Mouse (Mus musculus): ENCODE measurements at regions not wholly inside any gene's neighbourhood (a gene's known extent, or its start where the extent isn't known, plus 50 kb on each side); places are given as distances from the start of the nearest gene placed in this dataset.

DNA sequence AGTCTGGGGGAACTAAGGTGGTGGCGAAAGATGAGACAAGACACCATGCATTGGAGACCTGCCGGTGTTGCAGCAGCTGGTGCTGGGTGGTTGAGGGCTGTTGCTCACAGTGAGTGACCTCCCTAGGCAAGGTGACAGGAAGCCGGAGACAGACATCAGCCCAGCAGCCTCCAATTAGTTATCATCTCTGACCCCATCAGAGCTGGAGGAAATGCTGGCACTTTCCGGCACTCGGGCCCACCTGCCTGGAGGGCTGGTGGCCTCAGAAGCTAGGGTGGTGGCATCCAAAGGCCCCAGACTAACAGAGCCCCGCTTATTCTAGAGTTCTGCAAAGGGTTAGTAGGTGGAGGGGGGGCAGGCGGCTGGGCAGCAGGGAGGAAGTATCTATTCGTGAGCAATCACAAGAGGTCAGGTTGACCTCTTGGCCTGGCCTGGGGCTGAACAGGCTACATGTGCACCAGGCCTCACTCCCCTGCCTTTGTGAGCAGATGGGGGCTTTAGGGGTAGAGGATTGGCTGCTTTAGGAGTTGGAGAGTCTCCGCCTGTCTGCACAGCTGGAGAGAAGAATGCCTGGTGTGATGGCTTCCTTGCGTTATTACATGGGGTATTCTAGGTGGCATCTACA is 427.0 kb downstream of the Med13l start:
- TF ChIP-seq CTCF (IDR thresholded peaks at IDR 0.05; ENCODE audit: low read depth) (no peak), EP300 (IDR thresholded peaks at IDR 0.05; ENCODE audit: low read depth) (no peak)
